Mouse (Mus musculus) C2C12 (cell line): ENCODE data around the gene Etnk1.

ENCODE experiments used
- CEBPB ChIP-seq: IDR thresholded peaks from one replicate; pipeline ENCODE4 v1.6.1; 2011; ENCODE audit warnings: low read depth, mild to moderate bottlenecking, control low read depth, moderate library complexity
- CTCF ChIP-seq: IDR thresholded peaks from one replicate; pipeline ENCODE4 v1.5.1; 2011; ENCODE audit not compliant: control insufficient read depth, insufficient read depth, insufficient read length
- FOSL1 ChIP-seq: IDR thresholded peaks from one replicate; pipeline ENCODE4 v1.8.0; 2011; ENCODE audit warnings: mild to moderate bottlenecking, low read length; ENCODE audit not compliant: poor library complexity, insufficient read depth, severe bottlenecking

DNA sequence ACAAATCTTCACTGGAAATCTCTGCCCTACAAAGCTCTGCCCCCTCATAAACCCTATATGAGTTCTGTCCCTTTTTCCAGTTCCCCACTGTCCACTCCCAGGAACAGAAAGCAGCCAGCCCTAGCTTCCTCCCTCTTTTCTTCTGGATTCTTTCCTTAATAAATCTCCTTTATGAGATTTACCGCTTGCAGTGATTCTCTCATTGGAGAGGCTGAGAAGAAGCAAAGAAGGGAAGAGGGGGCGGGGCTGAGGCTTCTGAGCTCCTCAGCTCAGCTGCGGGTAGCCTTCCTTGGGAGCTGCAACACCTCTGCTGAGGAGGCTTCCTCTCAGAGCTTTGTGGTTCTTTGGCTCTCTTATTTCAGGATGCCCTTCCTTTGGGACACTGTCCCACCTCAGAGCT lies 37.1 kb upstream of the Etnk1 start:
- TF ChIP-seq CTCF (no peak), FOSL1 (no peak), CEBPB (no peak)
